Mouse (Mus musculus): ENCODE measurements at regions not wholly inside any gene's neighbourhood (a gene's known extent, or its start where the extent isn't known, plus 50 kb on each side); places are given as distances from the start of the nearest gene placed in this dataset.
A peak's percentile ranks its signal among the peaks of the same experiment; 100 is the strongest.

- no peak for ATAC-seq (replicated peaks; ENCODE audit: low read depth, poor library complexity, severe bottlenecking)
Measured at GRCm38 (mm10) chr10:111767813-111768455, 204.5 kb upstream of the Krr1 start.

- ATAC-seq (replicated peaks; ENCODE audit: low read depth, poor library complexity, severe bottlenecking) = no peak
Measured at GRCm38 (mm10) chr10:111769486-111770002, 202.9 kb upstream of the Krr1 start.

GRCm38 (mm10) chr10:111770027-111770426 is 202.4 kb upstream of the Krr1 start:
- peak; percentile 83 for ATAC-seq (replicated peaks; ENCODE audit: low read depth, poor library complexity, severe bottlenecking)

GRCm38 (mm10) chr10:111771010-111771409 is 201.5 kb upstream of the Krr1 start:
- no peak for ATAC-seq (replicated peaks; ENCODE audit: low read depth, poor library complexity, severe bottlenecking)

- ATAC-seq (replicated peaks; ENCODE audit: low read depth, poor library complexity, severe bottlenecking) = no peak
Measured at GRCm38 (mm10) chr10:111777559-111777958, 194.9 kb upstream of the Krr1 start.

GRCm38 (mm10) chr10:111778111-111778510 is 194.4 kb upstream of the Krr1 start:
- no peak for ATAC-seq (replicated peaks; ENCODE audit: low read depth, poor library complexity, severe bottlenecking)

GRCm38 (mm10) chr10:111779956-111780355 is 192.5 kb upstream of the Krr1 start:
- ATAC-seq (replicated peaks; ENCODE audit: low read depth, poor library complexity, severe bottlenecking) = no peak

GRCm38 (mm10) chr10:111782195-111782810 is 190.2 kb upstream of the Krr1 start:
- ATAC-seq (replicated peaks; ENCODE audit: low read depth, poor library complexity, severe bottlenecking) = peak; percentile 81

- ATAC-seq (replicated peaks; ENCODE audit: low read depth, poor library complexity, severe bottlenecking) = no peak
Measured at GRCm38 (mm10) chr10:111783496-111783895, 189.0 kb upstream of the Krr1 start.

- no peak for ATAC-seq (replicated peaks; ENCODE audit: low read depth, poor library complexity, severe bottlenecking)
Measured at GRCm38 (mm10) chr10:111784065-111784853, 188.2 kb upstream of the Krr1 start.

GRCm38 (mm10) chr10:111787175-111787574 is 185.3 kb upstream of the Krr1 start:
- no peak for ATAC-seq (replicated peaks; ENCODE audit: low read depth, poor library complexity, severe bottlenecking)

- no peak for ATAC-seq (replicated peaks; ENCODE audit: low read depth, poor library complexity, severe bottlenecking)
Measured at GRCm38 (mm10) chr10:111789264-111789663, 183.2 kb upstream of the Krr1 start.

- ATAC-seq (replicated peaks; ENCODE audit: low read depth, poor library complexity, severe bottlenecking) = no peak
Measured at GRCm38 (mm10) chr10:111790911-111791310, 181.6 kb upstream of the Krr1 start.

GRCm38 (mm10) chr10:111795056-111795455 is 177.4 kb upstream of the Krr1 start:
- ATAC-seq (replicated peaks; ENCODE audit: low read depth, poor library complexity, severe bottlenecking) = no peak

- ATAC-seq (replicated peaks; ENCODE audit: low read depth, poor library complexity, severe bottlenecking) = no peak
Measured at GRCm38 (mm10) chr10:111795756-111796155, 176.7 kb upstream of the Krr1 start.

- no peak for ATAC-seq (replicated peaks; ENCODE audit: low read depth, poor library complexity, severe bottlenecking)
Measured at GRCm38 (mm10) chr10:111798851-111799281, 173.6 kb upstream of the Krr1 start.

- no peak for ATAC-seq (replicated peaks; ENCODE audit: low read depth, poor library complexity, severe bottlenecking)
Measured at GRCm38 (mm10) chr10:111799850-111800589, 172.4 kb upstream of the Krr1 start.

GRCm38 (mm10) chr10:111800590-111800935 is 171.9 kb upstream of the Krr1 start:
- no peak for ATAC-seq (replicated peaks; ENCODE audit: low read depth, poor library complexity, severe bottlenecking)

GRCm38 (mm10) chr10:111801021-111801793 is 171.3 kb upstream of the Krr1 start:
- no peak for ATAC-seq (replicated peaks; ENCODE audit: low read depth, poor library complexity, severe bottlenecking)
